Mouse (Mus musculus) 3134 (cell line): ENCODE data around the gene Ormdl3.
A peak's percentile ranks its signal among the peaks of the same experiment; 100 is the strongest.
"Not testable (repeated sequence)": the region's sequence is repeated elsewhere in the genome, so short reads cannot be mapped to it uniquely, and the experiment has no call there.

ENCODE experiments used
- DNase-seq: peaks from one replicate; pipeline ENCODE4 v3.0.0-alpha.2; 2011; ENCODE audit warnings: low spot score; ENCODE audit not compliant: insufficient read length; ENCODE audit errors: extremely low read depth

The Ormdl3 gene

GRCm38 (mm10) chr11:98586892-98587563 is at the start of gene Ormdl3:
Gene Ormdl3 (minus strand): TSS chr11:98587368.
- peak; percentile 93 for DNase-seq

GRCm38 (mm10) chr11:98635312-98635970 is 48.3 kb upstream of the Ormdl3 start:
- peak; percentile 30 for DNase-seq

GRCm38 (mm10) chr11:98630646-98631045 is 43.5 kb upstream of the Ormdl3 start:
- no peak for DNase-seq

GRCm38 (mm10) chr11:98628706-98629105 is 41.5 kb upstream of the Ormdl3 start:
- DNase-seq, result no peak

GRCm38 (mm10) chr11:98625611-98626410 is 38.6 kb upstream of the Ormdl3 start, which contains the start of the genes Gm12355 and Gsdma3:
Gene Gm12355 (minus strand): TSS chr11:98625661.
Gene Gsdma3 (plus strand): TSS chr11:98626360.
- no peak for DNase-seq

GRCm38 (mm10) chr11:98624381-98624780 is 37.2 kb upstream of the Ormdl3 start:
- DNase-seq, result not testable (repeated sequence)

- not testable (repeated sequence) for DNase-seq
These were observed 36.8 kb upstream of the Ormdl3 start for GRCm38 (mm10) chr11:98623981-98624380.

GRCm38 (mm10) chr11:98620791-98621190 is 33.6 kb upstream of the Ormdl3 start:
- DNase-seq, result no peak

GRCm38 (mm10) chr11:98606763-98607162 is 19.6 kb upstream of the Ormdl3 start:
- no peak for DNase-seq

GRCm38 (mm10) chr11:98604911-98605310 is 17.7 kb upstream of the Ormdl3 start:
- not testable (repeated sequence) for DNase-seq

GRCm38 (mm10) chr11:98603953-98604352 is 16.8 kb upstream of the Ormdl3 start:
- no peak for DNase-seq

GRCm38 (mm10) chr11:98602090-98602690 is 15.0 kb upstream of the Ormdl3 start:
- no peak for DNase-seq

- DNase-seq, result no peak
These were observed 12.1 kb upstream of the Ormdl3 start for GRCm38 (mm10) chr11:98599291-98599690.

- no peak for DNase-seq
These were observed 11.7 kb upstream of the Ormdl3 start for GRCm38 (mm10) chr11:98598851-98599290.

- DNase-seq, result no peak
These were observed 10.8 kb upstream of the Ormdl3 start, which contains the start of gene Lrrc3c for GRCm38 (mm10) chr11:98597991-98598390. Gene Lrrc3c (plus strand): TSS chr11:98598291.

- DNase-seq, result no peak
These were observed 10.2 kb upstream of the Ormdl3 start for GRCm38 (mm10) chr11:98597363-98597762.

- DNase-seq, result no peak
These were observed 8.8 kb upstream of the Ormdl3 start for GRCm38 (mm10) chr11:98595955-98596354.

- DNase-seq, result no peak
These were observed 8.3 kb upstream of the Ormdl3 start for GRCm38 (mm10) chr11:98595473-98595872.

- no peak for DNase-seq
These were observed 7.9 kb upstream of the Ormdl3 start for GRCm38 (mm10) chr11:98595021-98595420.

GRCm38 (mm10) chr11:98590548-98591445 is 3.6 kb upstream of the Ormdl3 start:
- DNase-seq, result no peak
